Mouse (Mus musculus): Measurements from ENCODE around the gene Rasgef1c.

GRCm38 (mm10) chr11:49900962-49901658 is 525 bp upstream of the Rasgef1c start:
- no peak for TF ChIP-seq CTCF (IDR thresholded peaks at IDR 0.05; ENCODE audit: borderline replicate concordance, insufficient read depth, low read length)
- no peak for TF ChIP-seq POLR2A (IDR thresholded peaks at IDR 0.05; ENCODE audit: low read depth, low read length)
